ENCODE assay signal across 22 mouse cellular contexts in the genomic region with DNA sequence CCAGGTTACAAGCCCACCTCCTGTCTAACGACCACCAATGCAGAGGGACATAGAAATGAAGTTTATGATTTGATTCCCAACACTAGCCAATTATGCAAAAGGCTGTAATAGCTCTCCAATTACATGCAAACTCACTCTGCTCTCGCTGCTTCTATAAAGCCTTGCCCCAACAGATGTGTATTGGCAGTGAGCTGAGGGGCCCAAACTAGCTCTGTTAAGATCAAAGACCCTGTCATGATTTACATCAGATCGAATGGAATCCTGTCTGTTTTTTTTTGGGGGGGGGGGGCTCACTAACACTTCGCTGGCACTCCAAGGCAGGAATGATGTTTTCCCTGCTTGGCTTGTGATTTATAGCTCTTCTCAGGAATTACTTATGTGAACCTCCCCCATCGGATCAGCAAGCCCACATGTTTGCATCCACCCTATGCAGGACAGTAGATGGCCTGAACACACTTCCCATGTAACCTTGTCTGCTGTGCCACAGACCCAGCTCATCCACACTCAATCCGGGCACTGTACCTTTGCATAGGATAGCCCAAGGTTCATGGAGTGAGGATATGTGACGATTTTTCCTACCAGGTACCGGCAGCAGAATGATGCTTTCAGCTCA.
"Had no signal": no experiment of that assay in that cellular context is flagged by ENCODE, and none has a peak within 500 bp of the region (broad histone marks: within the 10 kb centered on the region; RNA-seq: fewer than 3 reads in every experiment).

No protein-coding gene starts in this region.

- H3K9ac ChIP-seq: limb, embryonic 15.5 days; liver, embryonic 15.5 days; lung, embryonic 15.5 days had no signal

- H3K27me3 ChIP-seq: limb, embryonic 15.5 days; liver, embryonic 15.5 days; lung, embryonic 15.5 days; megakaryocyte, embryonic 14.5 days had no signal

- H3K4me3 ChIP-seq: limb, embryonic 15.5 days; liver, embryonic 15.5 days; lung, embryonic 15.5 days; megakaryocyte, embryonic 14.5 days had no signal

- H3K9me3 ChIP-seq: limb, embryonic 15.5 days; liver, embryonic 15.5 days; lung, embryonic 15.5 days had no signal

- H3K4me1 ChIP-seq: lung, embryonic 15.5 days had no signal

- H3K36me3 ChIP-seq: limb, embryonic 15.5 days; liver, embryonic 15.5 days; lung, embryonic 15.5 days had no signal

- ATAC-seq: intestine, embryonic 16.5 days had no signal

- H3K4me2 ChIP-seq: limb, embryonic 15.5 days; liver, embryonic 11.5 days; liver, embryonic 15.5 days; lung, embryonic 15.5 days; midbrain, embryonic 11.5 days had no signal

- H3K27ac ChIP-seq: kidney, postnatal 0 days; limb, embryonic 15.5 days; liver, embryonic 15.5 days; lung, embryonic 15.5 days; stomach, postnatal 0 days had no signal

- DNase-seq: kidney, adult 18-20 months; kidney, postnatal 4 days; left cerebral cortex, postnatal 4 days; lung, adult 18-20 months; lung, postnatal 10 days; lung, postnatal 36 days; midbrain, embryonic 14.5 days; right cerebral cortex, adult 18-20 months; right cerebral cortex, postnatal 14 days; right cerebral cortex, postnatal 4 days; thymus, adult 2 months; thymus, postnatal 14 days; thymus, postnatal 4 days had no signal
